Mouse (Mus musculus): Measurements from ENCODE around the gene Acbd6.

DNA sequence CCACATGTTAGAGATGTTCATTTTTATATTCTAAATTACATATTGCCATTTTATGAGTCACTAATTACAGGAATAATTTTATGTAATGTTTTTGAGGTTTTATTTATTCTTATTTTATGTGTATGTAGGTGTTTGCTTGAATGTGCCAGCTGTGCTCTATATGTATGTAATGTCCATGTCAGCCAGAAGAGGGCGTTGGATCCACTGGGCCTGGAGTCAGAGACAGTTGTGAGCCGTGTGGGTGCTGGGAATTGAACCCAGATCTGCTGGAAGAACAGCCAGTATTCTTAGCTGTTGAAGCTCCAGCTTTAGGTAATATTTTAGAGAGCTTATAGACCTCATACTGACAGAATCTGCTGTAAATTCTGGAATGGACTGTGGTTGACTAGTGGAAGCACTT is 56.5 kb downstream of the Acbd6 start:
- TF ChIP-seq CTCF (IDR thresholded peaks at IDR 0.05; ENCODE audit: insufficient read depth, low read depth, low read length) (no peak), POLR2A (IDR thresholded peaks at IDR 0.05; ENCODE audit: insufficient read depth, low read depth, low read length) (no peak)
